Mouse (Mus musculus): ENCODE measurements at regions not wholly inside any gene's neighbourhood (a gene's known extent, or its start where the extent isn't known, plus 50 kb on each side); places are given as distances from the start of the nearest gene placed in this dataset.
A peak's percentile ranks its signal among the peaks of the same experiment; 100 is the strongest.

DNA sequence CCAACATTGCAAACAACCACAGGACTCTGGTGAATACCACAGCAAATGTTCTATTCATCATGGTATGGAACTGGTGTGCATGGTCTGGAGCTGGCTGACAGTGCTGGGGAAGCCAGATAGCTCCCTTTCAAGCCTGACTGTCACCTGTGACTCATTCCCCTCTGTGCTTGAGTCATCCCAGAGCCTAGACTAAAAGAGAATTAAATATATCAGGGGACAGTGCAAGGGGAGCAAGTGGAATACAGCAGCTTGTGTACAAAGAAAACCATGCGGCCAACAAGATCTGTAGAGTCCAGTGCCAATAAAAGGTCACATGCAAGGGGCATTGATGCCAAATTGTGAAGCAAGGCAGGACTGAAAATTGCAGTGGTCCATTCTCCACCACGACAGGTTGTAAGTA is 117.7 kb downstream of the Pah start:
- no peak for DNase-seq (ENCODE audit: low spot score)

DNA sequence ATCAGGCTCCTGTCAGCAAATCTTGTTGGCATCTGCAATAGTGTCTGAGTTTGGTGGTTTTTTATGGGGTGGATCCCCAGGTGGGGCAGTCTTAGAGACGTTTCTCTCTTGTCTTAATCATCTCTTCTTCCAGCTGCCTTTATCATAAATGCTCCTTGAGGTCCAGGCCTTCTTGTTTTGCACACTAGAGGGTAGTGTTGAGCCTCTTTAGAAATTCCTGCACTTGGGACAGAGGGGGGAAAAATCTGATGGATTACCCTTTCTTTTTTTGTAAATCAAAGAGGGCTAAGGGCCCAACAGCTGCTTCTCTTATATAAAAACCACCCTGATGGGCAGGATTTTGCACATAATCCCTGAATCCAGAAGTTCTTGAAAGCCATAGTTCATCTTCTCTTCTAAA is 127.5 kb downstream of the Pah start:
- no peak for DNase-seq (ENCODE audit: low spot score)

DNA sequence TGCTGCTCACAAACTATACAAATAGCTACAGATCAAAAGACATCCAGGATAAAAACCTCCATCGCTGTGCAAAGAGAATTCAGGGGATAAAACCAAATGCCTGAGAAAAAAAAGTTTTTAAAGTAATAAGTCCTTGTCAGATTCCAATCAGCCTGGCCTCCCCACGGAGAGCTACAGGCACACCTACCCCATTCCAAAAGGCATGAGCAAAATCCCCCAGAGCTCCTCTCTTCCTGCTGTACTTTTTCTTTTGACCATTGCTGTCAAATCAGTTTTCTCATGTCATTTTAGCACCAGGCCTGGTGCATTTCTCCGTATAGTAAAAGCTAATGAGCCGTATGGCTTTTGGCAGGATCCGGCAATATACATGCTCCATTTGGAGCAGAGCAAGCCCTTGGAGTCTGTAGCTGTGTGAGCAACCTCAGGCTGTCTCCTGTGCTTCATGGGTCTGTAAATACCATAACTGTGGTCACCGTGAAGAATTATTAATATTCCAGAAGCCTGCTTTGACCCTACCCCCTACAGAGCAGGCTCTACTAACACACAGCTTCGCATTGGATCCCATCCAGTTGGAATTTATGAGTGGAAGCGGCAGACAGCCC is 130.6 kb downstream of the Pah start:
- no peak for DNase-seq (ENCODE audit: low spot score)

DNA sequence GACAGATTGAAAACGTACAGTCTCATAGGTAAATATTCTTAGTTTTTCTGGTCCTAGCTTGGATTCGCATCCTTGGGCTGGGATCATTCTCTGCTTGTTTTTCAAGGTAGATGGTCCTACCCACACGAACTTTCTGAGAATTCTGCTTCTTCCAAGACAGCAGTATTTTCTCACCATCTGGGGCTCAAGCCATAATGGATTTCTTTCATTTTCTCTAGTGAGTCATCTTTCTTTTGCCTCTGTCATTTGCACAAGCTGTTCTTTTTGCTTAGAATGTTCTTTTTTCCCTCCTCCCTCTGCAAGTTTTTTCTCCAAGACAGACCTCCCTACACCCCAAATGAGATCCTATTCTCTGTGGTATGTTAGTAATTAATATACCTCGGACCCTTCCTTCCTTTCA is 132.5 kb downstream of the Pah start:
- DNase-seq (ENCODE audit: low spot score): no peak

DNA sequence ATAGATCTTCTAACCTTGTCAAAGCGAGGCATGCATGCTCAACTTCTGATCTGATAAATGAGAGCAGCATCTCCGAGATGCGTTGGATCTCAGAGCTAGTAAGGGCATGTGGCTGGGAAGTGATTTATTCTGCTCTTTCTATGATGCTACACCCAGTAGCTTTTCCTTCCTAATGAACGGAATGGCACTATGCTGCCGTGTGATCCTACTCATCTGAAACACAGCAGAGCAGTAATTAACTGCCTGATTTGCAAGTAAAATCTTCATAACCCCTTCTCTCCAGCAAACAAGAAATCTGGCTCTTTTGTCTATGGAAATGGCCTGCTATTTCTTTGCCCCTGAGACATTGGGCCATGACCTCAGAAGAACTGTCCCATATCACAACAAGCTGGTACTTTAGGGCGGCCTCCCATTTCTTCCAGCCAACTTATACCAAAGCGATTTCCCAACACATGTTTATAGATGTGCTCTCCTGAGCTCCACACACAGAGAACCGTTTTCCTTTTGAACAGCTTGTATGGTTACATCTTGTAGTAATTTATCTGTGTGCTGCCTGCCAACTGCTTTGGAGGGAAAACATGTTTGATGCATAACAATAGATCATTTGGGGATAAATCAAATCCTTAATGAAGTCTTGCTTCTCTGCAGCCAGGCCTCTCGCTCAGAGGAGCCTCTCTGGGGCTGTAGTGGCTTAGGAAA is 144.6 kb downstream of the Pah start:
- no peak for DNase-seq (ENCODE audit: low spot score)

DNA sequence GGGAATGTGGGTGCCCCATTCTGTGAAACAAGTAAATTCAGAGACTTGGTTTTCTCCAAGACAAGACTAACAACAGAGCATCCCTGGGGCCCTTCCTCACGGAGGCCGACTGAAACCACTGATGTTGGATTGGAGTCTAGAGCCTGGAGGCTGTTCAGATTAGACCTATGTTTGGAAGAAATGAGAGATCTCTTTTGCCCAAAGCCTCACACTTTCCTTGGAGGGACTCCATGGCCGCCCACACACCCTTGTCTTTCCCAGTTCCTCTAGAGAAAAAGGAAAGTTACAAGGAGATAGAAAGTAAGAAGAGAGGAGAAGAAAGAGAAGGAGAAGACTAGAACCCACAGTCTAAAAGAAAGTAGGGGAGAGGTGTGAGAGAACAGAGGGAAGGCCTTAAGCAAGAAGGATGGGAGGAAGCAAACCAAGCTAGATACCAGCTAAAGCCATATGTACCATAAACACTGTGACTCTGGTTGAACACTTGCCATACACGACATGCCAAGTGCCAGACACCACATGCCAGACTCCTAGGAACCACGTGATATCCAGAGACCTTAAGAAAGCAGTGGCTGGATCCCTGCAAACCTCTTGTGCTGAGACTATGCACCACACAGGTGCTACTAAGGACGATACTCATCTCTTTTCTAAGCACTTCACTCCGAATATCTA is 145.3 kb downstream of the Pah start:
- no peak for DNase-seq (ENCODE audit: low spot score)

DNA sequence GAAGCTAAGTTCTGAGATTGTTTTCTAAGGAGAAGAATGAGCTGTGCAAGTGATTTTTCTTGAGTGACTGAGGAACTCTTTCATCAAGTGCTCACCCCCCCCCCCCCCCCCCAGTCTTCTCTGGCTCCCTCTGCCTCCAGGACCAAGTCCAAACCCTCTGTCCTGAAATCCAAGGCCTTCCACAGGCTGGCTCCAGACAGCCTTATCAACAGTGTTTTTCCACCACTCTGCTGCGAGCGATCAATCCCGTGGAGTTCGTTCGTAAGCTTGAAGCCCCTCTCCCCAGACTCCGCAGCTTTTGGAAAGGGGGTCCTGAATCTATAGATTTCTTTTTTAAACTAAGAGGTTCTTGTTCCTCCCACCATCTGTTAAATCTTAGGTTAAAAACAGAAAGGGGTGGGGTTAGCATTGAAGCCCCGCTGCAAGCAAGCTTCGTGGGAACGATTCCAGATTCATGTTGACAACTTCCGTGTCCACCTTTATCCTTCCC is 146.1 kb downstream of the Pah start:
- peak; percentile 53 for DNase-seq (ENCODE audit: low spot score)

DNA sequence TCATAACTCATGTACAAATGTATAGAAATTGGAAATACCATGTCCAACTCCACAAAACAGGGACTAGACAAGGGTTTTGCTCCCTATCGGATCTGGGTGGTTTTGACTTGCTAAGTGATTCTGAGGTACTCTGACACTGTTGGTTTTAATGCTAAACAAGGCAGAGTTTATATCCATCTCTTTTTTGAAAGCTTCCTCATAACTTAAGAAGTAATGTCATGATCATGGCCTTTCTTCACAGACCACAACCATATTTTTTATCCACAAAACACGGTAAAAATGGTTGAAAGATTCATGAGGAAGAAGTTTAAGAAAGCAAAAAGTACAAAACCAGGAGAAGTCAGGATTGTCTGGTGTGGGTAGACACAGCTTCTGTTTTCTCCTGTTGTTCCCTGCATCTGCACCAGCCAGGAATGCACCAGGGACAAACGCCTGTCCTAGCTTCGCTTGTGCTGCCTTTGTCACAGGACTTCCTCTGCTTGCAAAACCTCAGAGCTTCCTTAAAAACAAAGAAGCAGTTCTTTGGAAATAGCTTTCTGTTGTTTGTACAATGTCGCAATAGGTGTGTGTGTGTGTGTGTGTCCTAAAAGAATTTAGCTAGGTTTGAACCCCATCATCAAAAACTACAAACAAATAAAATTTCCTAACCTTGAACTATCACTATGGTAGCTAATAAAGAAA is 153.3 kb downstream of the Pah start:
- DNase-seq (ENCODE audit: low spot score): no peak

DNA sequence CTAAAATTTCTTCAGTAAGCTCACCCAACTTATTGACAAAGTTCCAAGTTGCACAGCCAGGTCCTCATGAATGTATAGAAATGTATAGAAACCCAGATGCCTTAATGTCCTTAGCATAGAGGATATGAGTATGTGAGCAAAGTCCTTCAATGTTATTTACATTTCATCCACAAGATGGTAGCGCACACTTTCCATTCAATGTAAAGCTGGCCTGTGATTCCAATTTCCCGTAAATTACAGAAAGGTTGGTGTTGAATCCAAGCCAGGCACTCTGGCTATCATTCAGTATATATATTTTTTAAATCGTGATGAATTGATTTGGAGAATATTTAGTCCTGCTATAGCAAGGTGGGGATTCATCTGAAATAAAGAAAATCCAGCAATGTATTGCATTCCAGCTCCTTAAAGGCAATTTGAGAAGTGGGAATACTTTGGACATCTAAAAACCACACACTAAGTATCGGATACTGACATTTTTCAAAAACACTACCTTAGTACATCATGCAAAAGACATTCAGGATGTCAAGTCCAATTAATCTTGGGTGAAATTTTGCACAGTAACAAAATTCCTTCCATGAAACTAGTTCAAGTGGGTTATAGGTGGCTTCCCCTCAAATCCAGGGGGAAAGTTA is 154.6 kb downstream of the Pah start:
- DNase-seq (ENCODE audit: low spot score): no peak

DNA sequence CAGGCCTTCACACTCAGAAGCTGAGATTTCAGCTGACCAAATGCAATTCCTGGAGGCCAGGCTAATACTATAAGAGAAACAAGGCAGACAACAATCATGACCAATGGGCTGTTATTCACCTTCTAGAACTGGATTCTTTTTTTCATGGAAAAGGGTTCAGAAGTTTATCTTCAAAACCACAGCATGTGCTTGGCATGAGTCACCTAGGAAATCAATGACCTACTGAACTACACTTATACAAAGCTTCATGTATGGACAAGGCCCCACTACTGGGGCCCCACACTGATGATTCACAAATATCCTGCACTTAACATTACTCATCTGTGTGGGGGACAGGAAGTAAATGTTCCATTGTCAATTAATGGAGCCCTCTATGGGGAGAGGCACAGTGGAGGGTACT is 157.4 kb downstream of the Pah start:
- no peak for DNase-seq (ENCODE audit: low spot score)

DNA sequence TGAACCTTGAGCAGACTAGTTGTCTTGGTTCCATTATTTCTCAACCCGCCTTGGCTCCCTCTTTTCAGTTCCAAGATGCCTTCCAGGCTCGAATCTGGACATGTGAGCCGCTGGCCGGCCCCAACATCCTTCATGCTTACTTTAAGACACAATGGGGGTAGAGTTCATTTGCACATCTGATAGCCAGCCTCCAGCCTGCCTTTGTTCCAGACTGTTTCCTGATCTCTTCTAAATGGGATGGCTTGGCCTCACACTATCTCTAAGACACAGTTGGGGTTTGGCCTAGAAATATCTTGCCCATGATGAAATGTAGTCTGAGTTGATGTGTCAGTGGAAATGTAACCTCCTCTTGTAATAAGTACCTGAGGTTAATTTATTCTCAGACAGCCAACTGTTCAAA is 164.7 kb downstream of the Pah start:
- no peak for DNase-seq (ENCODE audit: low spot score)

DNA sequence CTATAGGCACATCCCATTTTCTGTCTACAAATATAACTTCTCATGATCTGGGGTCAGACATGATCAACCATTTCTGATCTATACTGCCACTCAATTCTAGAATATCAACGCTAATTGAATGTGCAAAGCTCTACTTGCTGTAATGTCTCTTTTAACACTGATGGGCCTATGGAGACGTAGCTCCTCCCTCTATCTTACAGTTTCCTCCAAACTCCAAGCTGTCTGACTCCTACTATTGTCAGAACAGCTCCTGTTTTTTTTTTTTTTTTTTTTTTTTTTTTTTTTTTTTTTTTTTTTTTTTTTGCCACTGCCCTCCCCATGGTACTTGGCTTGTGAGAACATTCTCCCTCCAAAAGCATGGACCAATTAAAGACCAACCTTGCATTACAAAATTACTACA is 165.2 kb downstream of the Pah start:
- no peak for DNase-seq (ENCODE audit: low spot score)

DNA sequence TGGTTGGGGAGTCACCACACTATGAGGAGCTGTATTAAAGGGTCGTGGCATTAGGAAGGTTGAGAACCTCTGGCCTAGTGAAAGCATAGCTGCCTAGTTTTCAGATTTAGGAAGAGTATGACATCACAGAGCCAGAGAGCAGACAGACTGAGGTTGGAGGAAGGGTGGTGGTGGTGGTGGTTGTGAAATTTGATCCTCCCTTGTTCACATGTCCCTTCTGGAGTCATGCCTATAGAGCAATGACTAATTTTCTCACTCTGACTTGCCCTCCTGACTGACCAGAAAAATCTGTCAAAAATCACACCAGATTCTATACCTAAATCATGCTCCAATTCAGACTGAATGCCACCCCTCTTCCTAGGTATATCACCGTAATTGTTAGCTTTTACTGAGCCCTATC is 166.2 kb downstream of the Pah start:
- no peak for DNase-seq (ENCODE audit: low spot score)

DNA sequence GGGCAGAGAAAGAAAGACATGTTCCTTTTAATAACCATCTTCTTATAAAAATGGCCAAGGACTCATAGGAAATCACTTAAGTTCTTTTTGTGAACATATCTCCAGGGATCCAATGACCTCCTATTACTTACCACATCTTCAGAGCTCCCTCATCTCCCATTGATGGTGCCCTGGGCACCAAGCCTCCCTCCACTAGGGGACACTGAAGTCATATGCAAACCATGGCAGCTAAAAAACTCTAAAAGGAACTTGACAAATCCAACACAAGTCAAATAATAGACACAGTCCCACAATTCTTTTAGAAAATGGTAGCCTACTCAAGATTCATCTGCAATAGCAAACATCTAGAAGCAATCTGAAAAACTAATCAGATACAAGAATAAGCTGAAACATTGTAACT is 167.2 kb upstream of the Igf1 start:
- no peak for DNase-seq (ENCODE audit: low spot score)

DNA sequence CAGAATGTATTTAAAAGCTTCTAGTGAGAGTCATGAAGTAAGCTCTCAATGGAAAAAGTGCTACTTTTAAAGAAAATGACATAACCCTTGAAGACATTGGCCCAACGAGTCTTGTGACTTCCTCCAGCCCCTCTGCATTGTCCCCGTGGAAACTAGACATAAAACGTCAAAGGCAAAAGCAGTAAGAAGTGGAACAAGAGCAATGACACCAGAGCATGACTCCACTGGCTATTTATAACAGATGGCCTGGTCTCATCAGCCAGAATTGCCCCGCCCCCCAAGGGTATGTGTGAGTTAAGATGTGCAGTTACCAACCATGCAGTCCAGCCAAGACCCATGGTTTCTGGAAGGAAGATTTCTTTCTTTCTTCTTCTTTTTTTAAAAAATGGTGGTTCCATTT is 161.6 kb upstream of the Igf1 start:
- DNase-seq (ENCODE audit: low spot score): no peak

DNA sequence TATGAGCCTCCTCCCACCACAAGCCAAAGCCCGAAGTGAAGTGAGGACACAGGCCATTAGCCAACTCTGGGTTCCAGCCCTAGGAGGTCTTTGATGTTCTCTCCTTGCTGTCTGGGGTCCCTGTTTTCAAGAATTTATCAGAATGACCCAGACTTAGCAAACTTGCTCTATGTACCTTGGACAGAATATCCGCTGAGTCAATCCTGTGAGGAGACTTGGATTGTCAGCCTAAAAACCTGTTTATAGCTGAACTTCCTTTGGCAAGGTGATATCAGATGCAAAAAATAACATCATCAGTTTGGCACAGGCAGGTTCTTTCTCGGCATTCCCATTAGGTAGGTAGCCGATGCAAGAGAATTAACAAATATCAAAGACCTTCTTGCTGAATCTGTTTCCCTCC is 146.9 kb upstream of the Igf1 start:
- peak; percentile 32 for DNase-seq (ENCODE audit: low spot score)

DNA sequence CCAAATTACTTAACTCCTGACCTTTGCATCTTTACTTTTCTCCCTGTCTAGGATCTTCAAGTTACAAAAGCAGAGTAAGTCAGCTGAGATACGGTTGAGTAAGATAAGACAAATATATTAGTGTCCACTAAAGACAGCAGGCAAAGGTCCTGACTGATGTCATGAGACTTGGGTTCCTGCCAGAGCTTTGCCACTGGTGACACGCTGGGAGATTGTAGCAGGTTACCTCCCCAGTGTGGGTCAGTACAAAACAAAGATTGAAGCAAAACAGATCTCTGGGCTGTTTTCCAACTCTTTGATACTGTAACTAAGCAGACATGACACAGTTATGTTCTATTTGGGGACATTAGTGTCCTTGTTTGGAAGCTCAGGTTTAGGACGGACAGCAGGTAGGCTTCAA is 146.3 kb upstream of the Igf1 start:
- DNase-seq (ENCODE audit: low spot score): peak; percentile 52

DNA sequence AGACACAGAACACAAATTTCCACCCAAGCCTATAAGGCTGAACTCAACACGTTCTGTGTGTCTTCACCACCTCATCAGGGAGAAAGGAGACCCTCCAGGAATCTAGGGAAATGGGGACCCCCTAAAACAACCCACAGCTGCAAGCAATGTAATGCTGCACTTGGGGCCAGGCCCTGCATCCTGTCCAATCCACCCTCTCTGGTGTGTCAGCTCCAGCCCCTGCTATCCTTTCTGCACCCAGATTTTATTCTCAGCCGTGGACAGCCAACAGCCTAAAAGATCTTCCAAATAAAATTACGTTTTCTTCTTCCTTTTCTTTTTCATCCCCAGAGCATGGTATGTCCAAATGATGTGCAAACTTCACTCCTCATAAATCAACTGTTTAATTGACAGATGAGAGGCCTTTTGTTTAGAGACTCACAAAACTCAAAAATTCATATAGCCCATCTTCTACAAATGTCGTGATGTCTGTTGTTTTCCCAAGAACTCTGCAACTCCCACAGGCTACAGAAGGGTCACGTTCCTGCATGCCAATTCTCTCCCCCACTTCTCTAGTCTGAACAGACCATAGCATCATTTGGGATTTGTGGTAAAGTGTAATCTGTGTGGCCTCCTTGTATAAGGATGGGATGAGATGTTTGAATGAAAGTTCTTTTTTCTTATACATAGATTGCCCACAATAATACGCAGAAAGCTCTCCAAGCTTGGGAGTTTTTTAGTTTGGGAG is 142.0 kb upstream of the Igf1 start:
- DNase-seq (ENCODE audit: low spot score): no peak

DNA sequence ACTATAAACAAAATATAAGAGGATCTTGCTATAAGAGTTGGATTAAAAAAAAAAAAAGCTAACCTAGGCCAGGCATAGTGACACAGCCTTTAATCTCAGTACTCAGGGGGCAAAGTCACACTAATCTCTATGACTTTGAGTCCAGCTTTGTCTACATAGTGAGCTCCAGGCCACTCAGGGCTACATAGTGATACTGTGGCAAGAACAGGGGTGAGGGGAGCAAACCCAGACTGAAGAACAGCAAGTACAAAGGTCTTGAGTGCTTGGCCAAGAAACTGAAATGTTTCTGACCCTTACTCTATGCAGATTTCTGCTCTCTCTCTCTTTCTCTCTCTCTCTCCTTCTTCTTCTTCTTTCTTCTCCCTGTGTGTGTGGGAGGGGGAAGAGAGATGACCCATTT is 140.9 kb upstream of the Igf1 start:
- no peak for DNase-seq (ENCODE audit: low spot score)

DNA sequence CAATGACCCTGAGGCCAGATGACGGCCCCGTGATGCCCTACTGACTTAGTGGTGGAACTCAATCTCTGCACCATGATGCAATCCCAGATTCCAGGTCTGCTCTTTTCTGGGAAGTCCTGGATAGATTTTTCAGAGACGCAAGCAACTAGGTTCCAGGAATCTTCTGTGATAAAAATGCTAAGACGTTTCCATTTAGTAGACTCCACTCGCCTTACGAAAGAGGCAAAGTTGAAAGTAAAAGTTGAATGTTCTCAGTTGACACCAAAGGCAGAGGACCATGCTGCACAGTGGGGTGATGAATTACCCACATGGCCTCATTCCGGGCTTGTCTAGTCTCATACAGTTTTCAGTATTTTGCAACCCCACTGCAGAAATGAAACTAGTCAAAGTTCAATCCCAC is 139.6 kb upstream of the Igf1 start:
- no peak for DNase-seq (ENCODE audit: low spot score)

DNA sequence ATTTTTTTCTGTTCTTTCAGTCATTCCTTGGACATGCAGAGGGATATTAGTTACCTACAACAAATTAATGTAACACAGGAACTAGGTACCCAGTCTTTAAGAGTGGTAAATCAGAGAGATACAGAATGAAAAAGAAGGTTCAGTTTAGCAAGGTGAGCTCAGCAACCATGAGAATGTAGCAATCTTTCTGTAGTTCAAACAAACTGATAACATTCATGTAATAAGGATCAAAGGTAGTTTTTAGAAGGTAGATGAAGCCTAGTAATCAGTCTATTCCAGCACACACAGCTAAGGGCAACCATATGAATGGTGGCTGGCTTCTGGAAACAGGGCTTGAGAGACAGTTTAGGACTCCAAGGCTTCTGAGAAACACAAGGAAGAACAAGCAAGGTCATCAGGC is 138.1 kb upstream of the Igf1 start:
- DNase-seq (ENCODE audit: low spot score): no peak

DNA sequence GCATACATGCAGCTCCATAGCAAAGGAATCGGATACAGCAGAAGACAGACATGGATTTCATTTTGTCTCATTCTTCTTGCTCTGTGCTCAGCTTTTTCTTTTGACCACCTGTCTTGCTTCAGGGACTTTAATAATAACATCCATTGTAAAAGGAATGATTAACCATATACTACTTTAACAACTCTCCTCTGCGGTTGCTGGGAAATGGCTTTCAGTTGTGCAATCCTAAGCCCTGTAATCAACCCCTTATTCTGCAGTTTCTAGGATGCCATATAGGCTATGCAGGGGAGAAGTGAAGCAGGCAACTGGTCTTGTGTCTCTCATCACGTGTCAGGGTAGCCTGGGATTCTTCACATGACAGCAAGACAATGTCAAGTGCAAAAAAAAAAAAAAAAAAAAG is 135.8 kb upstream of the Igf1 start:
- DNase-seq (ENCODE audit: low spot score): no peak
